Mouse (Mus musculus) myocyte (in vitro differentiated cells): ENCODE measurements around the gene Sh3gl2. TPM values are rescaled to one million over a fixed set of nuclear protein-coding genes. Genes with fewer than 3 reads are reported as not detected.

ENCODE experiments used
- H3K27me3 ChIP-seq: one replicate; pipeline ENCODE4 v1.6.1; 2011; ENCODE audit not compliant: control insufficient read depth, insufficient read depth, insufficient read length
- H3K36me3 ChIP-seq: one replicate; pipeline ENCODE4 v1.6.1; 2011; ENCODE audit not compliant: control insufficient read depth, insufficient read depth
- H3K4me2 ChIP-seq: one replicate; pipeline ENCODE4 v1.6.1; 2011; ENCODE audit warnings: low read depth, control low read depth
- H3K4me3 ChIP-seq: one replicate; pipeline ENCODE4 v1.5.1; 2011; ENCODE audit warnings: mild to moderate bottlenecking, control low read depth, moderate library complexity
- H3K79me2 ChIP-seq: one replicate; pipeline ENCODE4 v1.6.1; 2011; ENCODE audit not compliant: control insufficient read depth, insufficient read depth
- H3ac ChIP-seq: one replicate; pipeline ENCODE4 v1.6.1; 2011; ENCODE audit not compliant: control insufficient read depth, insufficient read length
- CEBPB ChIP-seq: IDR thresholded peaks from 2 replicates; pipeline ENCODE4 v1.6.1; 2011; ENCODE audit warnings: mild to moderate bottlenecking, moderate library complexity; ENCODE audit not compliant: poor library complexity, insufficient read depth, severe bottlenecking
- E2F4 ChIP-seq: IDR thresholded peaks from one replicate; pipeline ENCODE4 v1.6.1; 2011; ENCODE audit warnings: mild to moderate bottlenecking, control low read depth, moderate library complexity; ENCODE audit not compliant: insufficient read depth
- MAX ChIP-seq: IDR thresholded peaks from one replicate; pipeline ENCODE4 v1.6.1; 2011; ENCODE audit warnings: low read depth, mild to moderate bottlenecking, control low read depth
- MYOD1 ChIP-seq, 3 experiments: IDR thresholded peaks; one replicate each; pipeline ENCODE4 v1.6.1; 2011; ENCODE audit warnings: control low read depth in 2 of 3, low read depth in 2 of 3, mild to moderate bottlenecking in 2 of 3, moderate library complexity in 1 of 3; ENCODE audit not compliant: insufficient read length in 2 of 3, control insufficient read depth in 1 of 3
- MYOG ChIP-seq, 3 experiments: IDR thresholded peaks; one replicate each; pipeline ENCODE4 v1.6.1; 2011; ENCODE audit warnings: control low read depth in 2 of 3, low read depth in 2 of 3, mild to moderate bottlenecking in 2 of 3; ENCODE audit not compliant: insufficient read length in 2 of 3, control insufficient read depth in 1 of 3, insufficient read depth in 1 of 3
- POLR2A ChIP-seq: IDR thresholded peaks from one replicate; pipeline ENCODE4 v1.6.1; 2011; ENCODE audit warnings: low read depth, mild to moderate bottlenecking, control low read depth, moderate library complexity; ENCODE audit not compliant: insufficient read length
- POLR2AphosphoS2 ChIP-seq: IDR thresholded peaks from one replicate; pipeline ENCODE4 v1.6.1; 2011; ENCODE audit warnings: low read depth, control low read depth; ENCODE audit not compliant: insufficient read length
- REST ChIP-seq: IDR thresholded peaks from one replicate; pipeline ENCODE4 v1.6.1; 2011; ENCODE audit warnings: mild to moderate bottlenecking, control low read depth, moderate library complexity; ENCODE audit not compliant: insufficient read depth, insufficient read length
- SRF ChIP-seq: IDR thresholded peaks from one replicate; pipeline ENCODE4 v1.6.1; 2011; ENCODE audit warnings: low read depth; ENCODE audit not compliant: control insufficient read depth, insufficient read length
- TCF12 ChIP-seq: IDR thresholded peaks from one replicate; pipeline ENCODE4 v1.6.1; 2011; ENCODE audit warnings: mild to moderate bottlenecking, control low read depth; ENCODE audit not compliant: poor library complexity, insufficient read depth, severe bottlenecking
- TCF3 ChIP-seq: IDR thresholded peaks from one replicate; pipeline ENCODE4 v1.6.1; 2011; ENCODE audit warnings: low read depth, control low read depth; ENCODE audit not compliant: insufficient read length
- USF1 ChIP-seq: IDR thresholded peaks from one replicate; pipeline ENCODE4 v1.6.1; 2011; ENCODE audit warnings: low read depth, mild to moderate bottlenecking, control low read depth, moderate library complexity
- polyA plus RNA-seq: library from polyadenylated mRNA; unstranded; fragments of >200 nt; fragmentation: generic; extraction: Trizol; gene quantifications from one replicate; pipeline ENCODE4 v1.2.1, GENCODE M21; 2012; ENCODE audit warnings: missing spikeins

The Sh3gl2 gene
- polyA plus RNA-seq, 1 experiment, result not detected

DNA sequence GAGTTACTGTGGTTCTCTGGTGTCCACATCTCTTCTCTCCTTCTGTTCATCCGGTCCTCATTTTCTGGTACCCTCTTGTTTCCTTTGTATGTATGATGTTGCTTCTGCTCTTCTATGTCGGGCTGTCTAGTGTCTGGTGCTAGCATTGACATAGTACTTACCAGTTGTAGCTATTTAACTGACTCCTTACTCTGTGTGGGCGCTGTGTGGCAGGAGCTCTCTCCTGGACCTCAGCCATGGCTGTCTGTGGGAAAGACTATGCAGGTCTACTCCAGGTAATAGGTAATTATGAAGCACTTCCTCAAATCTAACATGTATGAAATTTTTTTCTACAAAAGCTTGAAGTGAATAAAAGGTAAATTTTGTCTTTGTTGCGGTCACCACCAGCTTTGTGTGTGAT lies 169.9 kb downstream of the Sh3gl2 start:
- Histone ChIP-seq H3K79me2 (no peaks in the 10 kb centered on the region), H3K4me2 (no peak overlapping the region)

DNA sequence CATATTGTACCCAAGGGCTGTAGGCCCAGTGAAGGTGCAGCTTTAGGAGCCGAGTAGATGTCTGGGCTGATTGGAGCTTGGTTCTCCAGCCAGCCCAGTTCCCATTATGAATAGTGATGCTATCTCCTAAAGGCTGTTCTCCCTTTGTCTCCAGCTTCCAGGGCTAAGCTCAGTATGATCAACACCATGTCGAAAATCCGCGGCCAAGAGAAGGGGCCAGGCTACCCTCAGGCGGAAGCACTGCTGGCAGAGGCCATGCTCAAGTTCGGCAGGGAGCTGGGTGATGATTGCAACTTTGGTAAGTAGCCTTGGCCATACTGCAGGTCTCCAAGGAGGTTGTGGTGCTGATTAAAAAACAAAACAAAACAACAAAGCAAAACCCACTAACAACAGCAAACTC lies 171.3 kb downstream of the Sh3gl2 start:
- no peak overlapping the region for H3K4me2 ChIP-seq
- no peak overlapping the region for H3K4me3 ChIP-seq
- H3ac ChIP-seq, result no peak overlapping the region
- H3K79me2 ChIP-seq, result no peaks in the 10 kb centered on the region
- no peaks in the 10 kb centered on the region for H3K36me3 ChIP-seq
- TF ChIP-seq TCF3 (no peak), MYOD1 (IDR thresholded peaks at IDR 0.05; ENCODE audit: control insufficient read depth in 1 of 3, insufficient read length in 2 of 3, low read depth in 2 of 3) (no peak), POLR2A (no peak), TCF12 (no peak), CEBPB (no peak), MYOG (IDR thresholded peaks at IDR 0.05; ENCODE audit: control insufficient read depth in 1 of 3, insufficient read depth in 1 of 3, insufficient read length in 2 of 3, low read depth in 2 of 3) (no peak), E2F4 (no peak), USF1 (no peak), MAX (no peak), REST (no peak), POLR2AphosphoS2 (no peak), SRF (no peak)
- H3K27me3 ChIP-seq, result no peaks in the 10 kb centered on the region

More for the DNA sequence above, 169.9 kb downstream of the Sh3gl2 start:
- Histone ChIP-seq H3K36me3 (no peaks in the 10 kb centered on the region), H3K27me3 (no peaks in the 10 kb centered on the region), H3ac (no peak overlapping the region), H3K4me3 (no peak overlapping the region)
- no peak for TF ChIP-seq POLR2A
- no peak for TF ChIP-seq MAX
- no peak for TF ChIP-seq MYOG (IDR thresholded peaks at IDR 0.05; ENCODE audit: control insufficient read depth in 1 of 3, insufficient read depth in 1 of 3, insufficient read length in 2 of 3, low read depth in 2 of 3)
- no peak for TF ChIP-seq USF1
- no peak for TF ChIP-seq TCF3
- no peak for TF ChIP-seq SRF
- TF ChIP-seq MYOD1 (IDR thresholded peaks at IDR 0.05; ENCODE audit: control insufficient read depth in 1 of 3, insufficient read length in 2 of 3, low read depth in 2 of 3), result no peak
- TF ChIP-seq CEBPB, result no peak
- no peak for TF ChIP-seq TCF12
- no peak for TF ChIP-seq POLR2AphosphoS2
- TF ChIP-seq E2F4, result no peak
- TF ChIP-seq REST, result no peak

DNA sequence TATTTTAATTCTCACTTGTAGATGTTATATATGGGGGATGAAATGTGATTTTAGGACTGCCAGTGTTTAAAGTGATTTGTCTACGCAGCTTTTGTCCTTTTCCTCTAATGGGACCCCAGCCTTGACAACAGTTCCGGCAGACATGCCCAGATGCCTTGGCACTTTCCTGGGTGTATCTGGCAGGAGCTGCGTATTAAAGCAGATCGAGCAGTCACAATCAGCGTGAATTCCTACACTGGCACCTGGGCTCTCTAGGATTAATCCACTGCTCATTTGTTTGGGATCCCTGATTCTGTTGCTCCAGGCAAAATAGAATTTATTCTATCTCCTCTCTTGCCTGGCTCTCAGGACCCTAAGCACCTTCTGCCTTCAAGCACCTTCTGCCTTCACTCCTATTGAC lies 171.7 kb downstream of the Sh3gl2 start:
- H3K4me3 ChIP-seq, result no peak overlapping the region
- no peaks in the 10 kb centered on the region for H3K79me2 ChIP-seq
- no peaks in the 10 kb centered on the region for H3K36me3 ChIP-seq
- no peaks in the 10 kb centered on the region for H3K27me3 ChIP-seq
- no peak overlapping the region for H3K4me2 ChIP-seq
- TF ChIP-seq REST, result no peak
- no peak for TF ChIP-seq TCF3
- no peak for TF ChIP-seq MYOD1 (IDR thresholded peaks at IDR 0.05; ENCODE audit: control insufficient read depth in 1 of 3, insufficient read length in 2 of 3, low read depth in 2 of 3)
- no peak for TF ChIP-seq CEBPB
- TF ChIP-seq POLR2A, result no peak
- no peak for TF ChIP-seq MAX
- no peak for TF ChIP-seq MYOG (IDR thresholded peaks at IDR 0.05; ENCODE audit: control insufficient read depth in 1 of 3, insufficient read depth in 1 of 3, insufficient read length in 2 of 3, low read depth in 2 of 3)
- no peak for TF ChIP-seq POLR2AphosphoS2
- TF ChIP-seq TCF12, result no peak
- no peak for TF ChIP-seq USF1
- no peak for TF ChIP-seq SRF
- no peak for TF ChIP-seq E2F4
- no peak overlapping the region for H3ac ChIP-seq

DNA sequence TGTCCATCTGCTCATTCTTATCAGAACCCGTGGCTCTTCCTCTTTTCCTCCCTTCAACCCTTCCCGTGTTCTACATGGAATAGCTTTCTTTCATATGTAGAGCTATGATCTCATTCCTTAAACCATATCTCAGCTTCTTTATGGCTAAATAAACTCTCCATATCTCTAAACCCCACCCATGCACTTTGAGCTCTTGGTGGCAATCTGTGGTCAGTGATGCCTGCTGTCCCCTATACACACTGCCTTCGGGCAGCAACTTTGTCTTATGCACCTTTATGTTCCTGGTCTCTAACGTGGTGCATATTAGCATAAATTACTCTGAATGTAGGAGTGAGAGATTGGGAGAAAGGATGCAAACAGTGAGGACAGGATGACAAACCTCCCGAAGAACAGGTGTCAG lies 180.3 kb downstream of the Sh3gl2 start:
- no peak overlapping the region for H3K4me2 ChIP-seq
- H3K36me3 ChIP-seq, result no peaks in the 10 kb centered on the region
- no peak for TF ChIP-seq REST
- TF ChIP-seq CEBPB, result no peak
- H3K27me3 ChIP-seq, result no peaks in the 10 kb centered on the region
- no peak overlapping the region for H3ac ChIP-seq
- H3K4me3 ChIP-seq, result no peak overlapping the region
- no peaks in the 10 kb centered on the region for H3K79me2 ChIP-seq

DNA sequence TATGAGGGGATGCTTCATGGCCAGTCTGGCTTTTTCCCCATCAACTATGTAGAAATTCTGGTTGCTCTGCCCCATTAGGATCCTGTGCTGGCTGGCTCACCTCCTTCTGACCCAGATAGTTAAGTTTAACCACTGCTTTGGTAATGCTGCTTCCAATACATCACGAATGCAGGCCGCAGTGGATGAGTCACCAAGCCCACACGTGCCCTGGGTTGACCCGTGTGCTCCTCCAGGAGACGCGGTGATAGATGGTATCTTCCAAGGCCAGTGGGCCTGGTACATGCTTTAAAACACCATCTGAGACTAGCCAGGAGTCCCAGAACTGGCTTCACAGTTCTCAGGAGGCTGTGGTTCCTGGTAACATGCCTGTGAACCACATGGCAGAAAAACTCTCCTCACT lies 182.8 kb downstream of the Sh3gl2 start:
- no peak overlapping the region for H3K4me2 ChIP-seq
- no peaks in the 10 kb centered on the region for H3K27me3 ChIP-seq
- H3ac ChIP-seq, result no peak overlapping the region
- TF ChIP-seq POLR2AphosphoS2, result no peak
- TF ChIP-seq USF1, result no peak
- TF ChIP-seq TCF3, result no peak
- no peak for TF ChIP-seq MYOG (IDR thresholded peaks at IDR 0.05; ENCODE audit: control insufficient read depth in 1 of 3, insufficient read depth in 1 of 3, insufficient read length in 2 of 3, low read depth in 2 of 3)
- TF ChIP-seq SRF, result no peak
- no peaks in the 10 kb centered on the region for H3K36me3 ChIP-seq
- H3K4me3 ChIP-seq, result no peak overlapping the region
- H3K79me2 ChIP-seq, result no peaks in the 10 kb centered on the region
